Mouse (Mus musculus): ENCODE results near the gene Samd8. TPM values are rescaled to one million over a fixed set of nuclear protein-coding genes. Genes with fewer than 3 reads are reported as not detected.

The Samd8 gene
- total and polyA plus RNA-seq, 2 experiments, result 12.7 to 27.1 TPM

DNA sequence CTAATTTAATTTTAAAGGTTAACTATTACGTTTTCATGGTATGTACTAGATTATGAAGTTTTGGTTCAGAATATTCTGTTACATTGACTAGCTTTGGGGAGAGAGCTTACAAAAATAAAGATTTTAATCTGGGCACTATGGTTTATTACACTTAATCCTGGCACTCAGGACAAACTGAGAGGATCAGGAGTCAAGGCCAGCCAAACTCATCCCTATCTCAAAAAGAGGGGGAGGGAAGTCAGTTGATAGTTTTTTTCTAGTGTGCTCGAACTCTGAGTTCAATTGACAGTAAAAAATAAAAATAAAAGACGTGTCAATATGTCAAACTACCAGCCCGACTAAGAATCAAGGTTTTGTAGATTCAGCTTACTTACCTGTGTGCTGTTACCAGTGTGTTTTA lies 3.0 kb downstream of the Samd8 start:
- peak; percentile 87 for DNase-seq (ENCODE audit: extremely low read depth, low read depth, low spot score)
- 19% methylated on average over 4 of the region's 4 CpGs for WGBS
- peak overlapping the region; percentile 67 for H3K27ac ChIP-seq (replicated peaks; ENCODE audit: insufficient read depth, low read depth, low read length)
- H3K27me3 ChIP-seq (ENCODE audit: control insufficient read depth, insufficient read depth, low read length), result no peaks in the 10 kb centered on the region
- peak overlapping the region; percentile 60; the same call in 1 of the 2 replicates for H3K4me3 ChIP-seq (ENCODE audit: insufficient read depth, low read depth, low read length)
- H3K79me2 ChIP-seq (ENCODE audit: control insufficient read depth, insufficient read depth, low read length), result peaks cover 13% of the 10 kb centered on the region; the same call in 1 of the 2 replicates
- TF ChIP-seq POLR2A (IDR thresholded peaks at IDR 0.05; ENCODE audit: extremely low read depth, insufficient read depth, low read length), result no peak
- TF ChIP-seq CTCF (IDR thresholded peaks at IDR 0.05; ENCODE audit: low read depth, low read length), result no peak
- H3K4me1 ChIP-seq (ENCODE audit: control insufficient read depth, insufficient read depth, low read length), result peaks cover 16% of the 10 kb centered on the region
- no peaks in the 10 kb centered on the region for H3K36me3 ChIP-seq (ENCODE audit: control insufficient read depth, insufficient read depth, low read length)
- no peak overlapping the region for H3K9ac ChIP-seq (ENCODE audit: low read depth, low read length)

GRCm38 (mm10) chr14:21761560-21761959 lies 11.2 kb downstream of the Samd8 start:
- no peaks in the 10 kb centered on the region for H3K36me3 ChIP-seq (ENCODE audit: control insufficient read depth, insufficient read depth, low read length)
- WGBS, result 91% methylated on average over 9 of the region's 9 CpGs
- TF ChIP-seq CTCF (IDR thresholded peaks at IDR 0.05; ENCODE audit: low read depth, low read length) (no peak), POLR2A (IDR thresholded peaks at IDR 0.05; ENCODE audit: extremely low read depth, insufficient read depth, low read length) (no peak)
- H3K9ac ChIP-seq (ENCODE audit: low read depth, low read length), result no peak overlapping the region
- H3K4me3 ChIP-seq (ENCODE audit: insufficient read depth, low read depth, low read length), result no peak overlapping the region
- no peak for DNase-seq (ENCODE audit: extremely low read depth, low read depth, low spot score)
- H3K4me1 ChIP-seq (ENCODE audit: control insufficient read depth, insufficient read depth, low read length), result peaks cover 25% of the 10 kb centered on the region
- no peaks in the 10 kb centered on the region for H3K27me3 ChIP-seq (ENCODE audit: control insufficient read depth, insufficient read depth, low read length)
- no peak overlapping the region for H3K27ac ChIP-seq (replicated peaks; ENCODE audit: insufficient read depth, low read depth, low read length)
- peaks cover 33% of the 10 kb centered on the region for H3K79me2 ChIP-seq (ENCODE audit: control insufficient read depth, insufficient read depth, low read length)

DNA sequence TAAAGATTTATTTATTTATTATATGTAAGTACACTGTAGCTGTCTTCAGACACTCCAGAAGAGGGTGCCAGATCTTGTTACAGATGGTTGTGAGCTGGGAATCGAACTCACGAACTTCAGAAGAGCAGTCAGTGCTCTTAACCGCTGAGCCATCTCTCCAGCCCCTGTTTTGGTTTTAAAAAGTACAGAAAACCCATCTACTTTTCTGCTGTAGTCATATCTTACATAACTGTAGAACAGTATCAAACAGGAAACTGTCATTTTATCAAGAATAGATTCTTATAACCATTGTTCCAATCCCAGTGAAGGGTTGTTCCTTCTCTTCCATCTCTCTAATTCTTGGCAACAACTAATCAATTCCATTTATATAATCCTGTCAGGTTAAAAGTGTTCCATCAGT lies 13.4 kb downstream of the Samd8 start:
- 84% methylated on average over 3 of the region's 3 CpGs for WGBS
- Histone ChIP-seq H3K27ac (replicated peaks; ENCODE audit: insufficient read depth, low read depth, low read length) (no peak overlapping the region), H3K9ac (ENCODE audit: low read depth, low read length) (no peak overlapping the region), H3K4me1 (ENCODE audit: control insufficient read depth, insufficient read depth, low read length) (peaks cover 23% of the 10 kb centered on the region), H3K36me3 (ENCODE audit: control insufficient read depth, insufficient read depth, low read length) (no peaks in the 10 kb centered on the region), H3K79me2 (ENCODE audit: control insufficient read depth, insufficient read depth, low read length) (peaks cover 39% of the 10 kb centered on the region), H3K4me3 (ENCODE audit: insufficient read depth, low read depth, low read length) (no peak overlapping the region), H3K27me3 (ENCODE audit: control insufficient read depth, insufficient read depth, low read length) (no peaks in the 10 kb centered on the region)
- TF ChIP-seq POLR2A (IDR thresholded peaks at IDR 0.05; ENCODE audit: extremely low read depth, insufficient read depth, low read length) (no peak), CTCF (IDR thresholded peaks at IDR 0.05; ENCODE audit: low read depth, low read length) (no peak)
- DNase-seq (ENCODE audit: extremely low read depth, low read depth, low spot score), result no peak

- peaks cover 39% of the 10 kb centered on the region for H3K79me2 ChIP-seq (ENCODE audit: control insufficient read depth, insufficient read depth, low read length)
- TF ChIP-seq POLR2A (IDR thresholded peaks at IDR 0.05; ENCODE audit: extremely low read depth, insufficient read depth, low read length) (no peak), CTCF (IDR thresholded peaks at IDR 0.05; ENCODE audit: low read depth, low read length) (no peak)
These were observed 14.3 kb downstream of the Samd8 start for GRCm38 (mm10) chr14:21764646-21765045.

GRCm38 (mm10) chr14:21765754-21766397 lies 15.5 kb downstream of the Samd8 start:
- no peak for TF ChIP-seq POLR2A (IDR thresholded peaks at IDR 0.05; ENCODE audit: extremely low read depth, insufficient read depth, low read length)
- no peak for TF ChIP-seq CTCF (IDR thresholded peaks at IDR 0.05; ENCODE audit: low read depth, low read length)
- 28% methylated on average over 7 of the region's 7 CpGs for WGBS
- Histone ChIP-seq H3K27me3 (ENCODE audit: control insufficient read depth, insufficient read depth, low read length) (no peaks in the 10 kb centered on the region), H3K79me2 (ENCODE audit: control insufficient read depth, insufficient read depth, low read length) (peaks cover 45% of the 10 kb centered on the region), H3K27ac (replicated peaks; ENCODE audit: insufficient read depth, low read depth, low read length) (no peak overlapping the region), H3K4me1 (ENCODE audit: control insufficient read depth, insufficient read depth, low read length) (peaks cover 21% of the 10 kb centered on the region), H3K36me3 (ENCODE audit: control insufficient read depth, insufficient read depth, low read length) (no peaks in the 10 kb centered on the region), H3K9ac (ENCODE audit: low read depth, low read length) (no peak overlapping the region), H3K4me3 (ENCODE audit: insufficient read depth, low read depth, low read length) (no peak overlapping the region)
- DNase-seq (ENCODE audit: extremely low read depth, low read depth, low spot score), result peak; percentile 64

More at GRCm38 (mm10) chr14:21764646-21765045, 14.3 kb downstream of the Samd8 start:
- no peak for DNase-seq (ENCODE audit: extremely low read depth, low read depth, low spot score)
- WGBS, result 95% methylated on average over 6 of the region's 6 CpGs
- Histone ChIP-seq H3K4me3 (ENCODE audit: insufficient read depth, low read depth, low read length) (no peak overlapping the region), H3K9ac (ENCODE audit: low read depth, low read length) (no peak overlapping the region), H3K27ac (replicated peaks; ENCODE audit: insufficient read depth, low read depth, low read length) (no peak overlapping the region), H3K4me1 (ENCODE audit: control insufficient read depth, insufficient read depth, low read length) (peaks cover 21% of the 10 kb centered on the region), H3K27me3 (ENCODE audit: control insufficient read depth, insufficient read depth, low read length) (no peaks in the 10 kb centered on the region), H3K36me3 (ENCODE audit: control insufficient read depth, insufficient read depth, low read length) (no peaks in the 10 kb centered on the region)

GRCm38 (mm10) chr14:21766398-21766958 lies 16.1 kb downstream of the Samd8 start:
- Histone ChIP-seq H3K4me3 (ENCODE audit: insufficient read depth, low read depth, low read length) (no peak overlapping the region), H3K27me3 (ENCODE audit: control insufficient read depth, insufficient read depth, low read length) (no peaks in the 10 kb centered on the region), H3K4me1 (ENCODE audit: control insufficient read depth, insufficient read depth, low read length) (peaks cover 17% of the 10 kb centered on the region), H3K79me2 (ENCODE audit: control insufficient read depth, insufficient read depth, low read length) (peaks cover 45% of the 10 kb centered on the region), H3K9ac (ENCODE audit: low read depth, low read length) (no peak overlapping the region), H3K27ac (replicated peaks; ENCODE audit: insufficient read depth, low read depth, low read length) (no peak overlapping the region), H3K36me3 (ENCODE audit: control insufficient read depth, insufficient read depth, low read length) (no peaks in the 10 kb centered on the region)
- WGBS, result 90% methylated on average over 6 of the region's 6 CpGs
- no peak for DNase-seq (ENCODE audit: extremely low read depth, low read depth, low spot score)
- TF ChIP-seq POLR2A (IDR thresholded peaks at IDR 0.05; ENCODE audit: extremely low read depth, insufficient read depth, low read length) (no peak), CTCF (IDR thresholded peaks at IDR 0.05; ENCODE audit: low read depth, low read length) (no peak)
